Mouse (Mus musculus) MEL (cell line): ENCODE measurements at regions not wholly inside any gene's neighbourhood (a gene's known extent, or its start where the extent isn't known, plus 50 kb on each side); places are given as distances from the start of the nearest gene placed in this dataset.

Experiments used
- CTCF ChIP-seq, 3 experiments: IDR thresholded peaks in 2 of 3; conservative IDR thresholded peaks in 1 of 3; 2 replicates each; pipeline ENCODE4 v1.5.1; 2011 to 2012; ENCODE audit warnings: low read length in 3 of 3, low read depth in 2 of 3, mild to moderate bottlenecking in 2 of 3, improper control_type of control experiment in 1 of 3, inconsistent platforms in 1 of 3, mixed read lengths in 1 of 3, moderate library complexity in 1 of 3; ENCODE audit not compliant: control insufficient read depth in 1 of 3, insufficient read depth in 1 of 3, poor library complexity in 1 of 3, severe bottlenecking in 1 of 3
- RCOR1 ChIP-seq: IDR thresholded peaks from 2 replicates; pipeline ENCODE4 v1.6.1; 2012; ENCODE audit warnings: low read depth, mild to moderate bottlenecking, inconsistent platforms, low read length, improper control_type of control experiment

DNA sequence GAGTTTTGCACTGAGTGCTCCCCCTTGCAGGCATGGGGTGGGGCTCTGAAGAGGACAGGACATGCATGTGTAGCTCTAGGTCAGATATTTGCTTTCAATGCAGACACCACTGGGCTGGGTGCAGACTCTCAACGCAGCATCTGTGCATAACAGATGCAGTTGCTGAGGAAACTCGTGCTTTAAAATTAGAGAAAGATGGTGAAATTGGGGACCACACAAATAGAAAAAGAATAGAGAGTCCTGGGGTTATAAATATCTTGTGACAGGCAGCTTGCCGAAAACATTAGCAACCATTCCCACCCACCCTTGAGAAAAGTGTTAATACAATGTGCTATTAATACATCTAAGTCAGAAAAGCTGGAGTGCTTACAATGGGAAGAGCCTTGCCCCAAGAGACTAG lies 133.3 kb upstream of the Ankrd50 start:
- TF ChIP-seq CTCF (IDR thresholded peaks at IDR 0.05 in 2 of 3, conservative IDR thresholded peaks at IDR 0.05 in 1 of 3; ENCODE audit: control insufficient read depth in 1 of 3, insufficient read depth in 1 of 3, low read depth in 2 of 3, low read length in 3 of 3, poor library complexity in 1 of 3, severe bottlenecking in 1 of 3) (no peak), RCOR1 (no peak)
